Mouse (Mus musculus): ENCODE data around the gene Magi2. TPM values are rescaled to one million over a fixed set of nuclear protein-coding genes. Genes with fewer than 3 reads are reported as not detected.

Gene Magi2
- polyA plus RNA-seq, 1 experiment = 0.18 TPM

DNA sequence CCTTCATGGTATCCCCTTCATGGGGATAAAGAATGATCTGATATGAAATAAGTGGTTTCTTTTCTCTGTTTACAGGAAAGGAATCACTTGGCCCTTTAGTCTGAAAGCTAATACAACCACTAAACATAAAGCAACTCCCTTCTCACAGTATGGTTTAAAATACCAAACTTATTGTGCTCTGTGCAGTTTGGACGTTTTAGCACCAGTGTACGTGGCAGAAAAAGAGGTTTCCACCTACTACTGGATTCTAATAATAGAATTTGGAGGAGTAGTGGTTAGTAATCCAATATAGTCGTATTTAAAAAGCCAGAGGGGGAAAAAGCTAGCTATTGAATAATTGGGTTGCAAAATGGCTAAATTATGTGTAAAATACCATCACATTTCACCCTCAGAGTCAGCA lies 1005.1 kb downstream of the Magi2 start:
- Histone ChIP-seq H3K27me3 (ENCODE audit: control insufficient read depth, insufficient read depth, insufficient read length) (no peaks in the 10 kb centered on the region), H3K79me2 (ENCODE audit: control insufficient read depth, insufficient read depth) (no peaks in the 10 kb centered on the region), H3K4me3 (ENCODE audit: insufficient read depth, poor library complexity, severe bottlenecking) (no peak overlapping the region), H3K36me3 (ENCODE audit: control insufficient read depth, insufficient read depth) (no peaks in the 10 kb centered on the region), H3K79me3 (ENCODE audit: low read depth) (no peaks in the 10 kb centered on the region), H3ac (ENCODE audit: control insufficient read depth, insufficient read length, low read depth) (no peak overlapping the region)
- TF ChIP-seq CEBPB (IDR thresholded peaks at IDR 0.05; ENCODE audit: low read depth) (no peak), MYOD1 (IDR thresholded peaks at IDR 0.05; ENCODE audit: control insufficient read depth, insufficient read length, low read depth) (no peak), MAX (IDR thresholded peaks at IDR 0.05) (no peak), CTCF (IDR thresholded peaks at IDR 0.05; ENCODE audit: control insufficient read depth, insufficient read depth, insufficient read length) (no peak), MYOG (IDR thresholded peaks at IDR 0.05; ENCODE audit: control insufficient read depth, extremely low read depth, insufficient read length) (no peak), USF1 (IDR thresholded peaks at IDR 0.05; ENCODE audit: low read depth) (no peak), FOSL1 (IDR thresholded peaks at IDR 0.05; ENCODE audit: insufficient read depth, low read length, poor library complexity, severe bottlenecking) (no peak)

DNA sequence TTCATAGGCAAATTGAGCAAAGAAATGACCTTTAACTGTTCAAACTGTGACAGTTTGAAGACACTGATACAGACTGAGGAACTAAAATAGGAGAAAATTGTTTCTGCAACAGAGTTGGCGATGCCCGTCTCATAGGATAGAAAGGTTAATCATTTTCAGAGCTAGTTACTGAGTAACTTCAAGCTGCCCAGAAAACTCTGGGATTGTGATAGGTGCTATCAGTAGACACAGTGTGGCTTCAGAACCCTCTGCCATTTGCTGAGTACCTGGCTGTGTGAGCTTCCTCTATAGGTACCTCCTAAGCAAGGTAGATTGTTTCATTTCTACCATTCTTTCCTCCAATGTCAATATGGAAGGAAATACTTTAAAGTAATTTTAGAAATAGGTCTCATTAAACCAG lies 1014.7 kb downstream of the Magi2 start:
- Histone ChIP-seq H3K4me3 (ENCODE audit: insufficient read depth, poor library complexity, severe bottlenecking) (no peak overlapping the region), H3K79me2 (ENCODE audit: control insufficient read depth, insufficient read depth) (no peaks in the 10 kb centered on the region), H3K36me3 (ENCODE audit: control insufficient read depth, insufficient read depth) (no peaks in the 10 kb centered on the region), H3ac (ENCODE audit: control insufficient read depth, insufficient read length, low read depth) (no peak overlapping the region), H3K79me3 (ENCODE audit: low read depth) (no peaks in the 10 kb centered on the region), H3K27me3 (ENCODE audit: control insufficient read depth, insufficient read depth, insufficient read length) (no peaks in the 10 kb centered on the region)
- no peak for TF ChIP-seq FOSL1 (IDR thresholded peaks at IDR 0.05; ENCODE audit: insufficient read depth, low read length, poor library complexity, severe bottlenecking)

DNA sequence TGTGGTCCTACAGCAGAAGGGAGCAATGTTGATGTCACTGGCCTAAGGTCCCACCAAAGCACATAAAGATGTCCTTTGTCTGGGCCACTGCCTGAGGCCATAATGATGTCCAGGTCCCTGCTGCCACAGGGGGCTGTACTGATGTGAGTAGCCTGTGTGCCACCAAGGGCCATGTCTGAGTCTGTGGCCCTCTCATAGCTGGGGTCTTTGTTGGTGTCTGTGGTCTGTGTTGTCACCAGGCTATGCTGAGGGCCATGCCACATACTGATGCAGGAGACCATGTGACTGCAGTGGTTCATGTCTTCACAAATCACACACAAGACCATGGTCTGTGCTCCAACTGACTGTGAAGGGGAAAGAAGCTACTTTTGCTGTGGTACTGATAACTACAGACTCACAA lies 1015.7 kb downstream of the Magi2 start:
- Histone ChIP-seq H3K36me3 (ENCODE audit: control insufficient read depth, insufficient read depth) (no peaks in the 10 kb centered on the region), H3K79me3 (ENCODE audit: low read depth) (no peaks in the 10 kb centered on the region), H3K27me3 (ENCODE audit: control insufficient read depth, insufficient read depth, insufficient read length) (no peaks in the 10 kb centered on the region), H3K79me2 (ENCODE audit: control insufficient read depth, insufficient read depth) (no peaks in the 10 kb centered on the region), H3ac (ENCODE audit: control insufficient read depth, insufficient read length, low read depth) (no peak overlapping the region), H3K4me3 (ENCODE audit: insufficient read depth, poor library complexity, severe bottlenecking) (no peak overlapping the region)
- TF ChIP-seq MYOG (IDR thresholded peaks at IDR 0.05; ENCODE audit: control insufficient read depth, extremely low read depth, insufficient read length) = no peak
- no peak for TF ChIP-seq MYOD1 (IDR thresholded peaks at IDR 0.05; ENCODE audit: control insufficient read depth, insufficient read length, low read depth)
- TF ChIP-seq MAX (IDR thresholded peaks at IDR 0.05) = no peak
- TF ChIP-seq CTCF (IDR thresholded peaks at IDR 0.05; ENCODE audit: control insufficient read depth, insufficient read depth, insufficient read length) = no peak
- TF ChIP-seq CEBPB (IDR thresholded peaks at IDR 0.05; ENCODE audit: low read depth) = no peak
- no peak for TF ChIP-seq FOSL1 (IDR thresholded peaks at IDR 0.05; ENCODE audit: insufficient read depth, low read length, poor library complexity, severe bottlenecking)
- TF ChIP-seq USF1 (IDR thresholded peaks at IDR 0.05; ENCODE audit: low read depth) = no peak

DNA sequence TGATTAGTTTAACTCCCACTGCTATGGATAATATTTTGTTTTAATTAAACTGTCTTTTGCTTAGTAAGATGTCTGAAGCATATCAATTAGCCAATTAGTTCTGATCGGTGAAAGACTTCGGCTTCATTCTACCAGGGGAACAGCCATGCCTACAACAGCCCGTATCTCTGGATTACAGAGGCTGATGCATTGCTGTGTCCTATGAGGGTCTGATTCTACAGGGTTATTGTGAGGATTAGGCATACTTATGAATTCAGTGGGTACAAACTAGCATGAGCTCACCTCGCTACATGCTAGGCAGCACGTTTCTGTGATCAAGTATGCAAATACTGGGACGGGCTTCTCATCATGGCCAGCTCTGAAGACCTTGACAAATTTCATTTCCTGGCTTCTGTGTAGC lies 1022.5 kb downstream of the Magi2 start:
- no peak for TF ChIP-seq MYOD1 (IDR thresholded peaks at IDR 0.05; ENCODE audit: control insufficient read depth, insufficient read length, low read depth)
- no peak for TF ChIP-seq USF1 (IDR thresholded peaks at IDR 0.05; ENCODE audit: low read depth)
- no peak for TF ChIP-seq FOSL1 (IDR thresholded peaks at IDR 0.05; ENCODE audit: insufficient read depth, low read length, poor library complexity, severe bottlenecking)
- no peak for TF ChIP-seq CTCF (IDR thresholded peaks at IDR 0.05; ENCODE audit: control insufficient read depth, insufficient read depth, insufficient read length)
- no peak for TF ChIP-seq MYOG (IDR thresholded peaks at IDR 0.05; ENCODE audit: control insufficient read depth, extremely low read depth, insufficient read length)
- TF ChIP-seq MAX (IDR thresholded peaks at IDR 0.05) = no peak
- TF ChIP-seq CEBPB (IDR thresholded peaks at IDR 0.05; ENCODE audit: low read depth) = no peak
- Histone ChIP-seq H3K36me3 (ENCODE audit: control insufficient read depth, insufficient read depth) (no peaks in the 10 kb centered on the region), H3K79me2 (ENCODE audit: control insufficient read depth, insufficient read depth) (no peaks in the 10 kb centered on the region), H3K79me3 (ENCODE audit: low read depth) (no peaks in the 10 kb centered on the region), H3K27me3 (ENCODE audit: control insufficient read depth, insufficient read depth, insufficient read length) (no peaks in the 10 kb centered on the region), H3K4me3 (ENCODE audit: insufficient read depth, poor library complexity, severe bottlenecking) (no peak overlapping the region), H3ac (ENCODE audit: control insufficient read depth, insufficient read length, low read depth) (no peak overlapping the region)

DNA sequence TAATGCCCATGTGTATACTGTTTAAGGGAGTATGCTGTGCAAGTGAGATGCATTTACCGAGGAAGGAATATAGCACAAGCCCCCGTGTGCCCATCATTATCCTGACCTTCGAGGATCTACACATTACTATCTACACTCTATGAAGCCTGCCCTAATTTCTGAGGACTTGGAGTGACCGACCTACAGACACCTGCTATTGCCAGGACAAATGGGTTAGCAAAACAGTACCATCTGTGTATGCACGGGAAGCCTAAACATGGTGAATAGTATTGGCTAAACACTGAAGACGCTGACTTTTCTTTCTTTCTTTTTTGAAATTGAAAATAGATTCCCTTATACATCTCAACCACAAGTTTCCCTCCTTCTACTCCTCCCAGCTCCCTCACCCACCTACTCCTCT lies 1024.7 kb downstream of the Magi2 start:
- Histone ChIP-seq H3K79me3 (ENCODE audit: low read depth) (no peaks in the 10 kb centered on the region), H3K36me3 (ENCODE audit: control insufficient read depth, insufficient read depth) (no peaks in the 10 kb centered on the region), H3K79me2 (ENCODE audit: control insufficient read depth, insufficient read depth) (no peaks in the 10 kb centered on the region), H3K4me3 (ENCODE audit: insufficient read depth, poor library complexity, severe bottlenecking) (no peak overlapping the region), H3K27me3 (ENCODE audit: control insufficient read depth, insufficient read depth, insufficient read length) (no peaks in the 10 kb centered on the region), H3ac (ENCODE audit: control insufficient read depth, insufficient read length, low read depth) (no peak overlapping the region)
- no peak for TF ChIP-seq MYOD1 (IDR thresholded peaks at IDR 0.05; ENCODE audit: control insufficient read depth, insufficient read length, low read depth)
- TF ChIP-seq CEBPB (IDR thresholded peaks at IDR 0.05; ENCODE audit: low read depth) = no peak
- TF ChIP-seq USF1 (IDR thresholded peaks at IDR 0.05; ENCODE audit: low read depth) = no peak
- no peak for TF ChIP-seq MYOG (IDR thresholded peaks at IDR 0.05; ENCODE audit: control insufficient read depth, extremely low read depth, insufficient read length)
- no peak for TF ChIP-seq CTCF (IDR thresholded peaks at IDR 0.05; ENCODE audit: control insufficient read depth, insufficient read depth, insufficient read length)
- no peak for TF ChIP-seq FOSL1 (IDR thresholded peaks at IDR 0.05; ENCODE audit: insufficient read depth, low read length, poor library complexity, severe bottlenecking)
- no peak for TF ChIP-seq MAX (IDR thresholded peaks at IDR 0.05)

DNA sequence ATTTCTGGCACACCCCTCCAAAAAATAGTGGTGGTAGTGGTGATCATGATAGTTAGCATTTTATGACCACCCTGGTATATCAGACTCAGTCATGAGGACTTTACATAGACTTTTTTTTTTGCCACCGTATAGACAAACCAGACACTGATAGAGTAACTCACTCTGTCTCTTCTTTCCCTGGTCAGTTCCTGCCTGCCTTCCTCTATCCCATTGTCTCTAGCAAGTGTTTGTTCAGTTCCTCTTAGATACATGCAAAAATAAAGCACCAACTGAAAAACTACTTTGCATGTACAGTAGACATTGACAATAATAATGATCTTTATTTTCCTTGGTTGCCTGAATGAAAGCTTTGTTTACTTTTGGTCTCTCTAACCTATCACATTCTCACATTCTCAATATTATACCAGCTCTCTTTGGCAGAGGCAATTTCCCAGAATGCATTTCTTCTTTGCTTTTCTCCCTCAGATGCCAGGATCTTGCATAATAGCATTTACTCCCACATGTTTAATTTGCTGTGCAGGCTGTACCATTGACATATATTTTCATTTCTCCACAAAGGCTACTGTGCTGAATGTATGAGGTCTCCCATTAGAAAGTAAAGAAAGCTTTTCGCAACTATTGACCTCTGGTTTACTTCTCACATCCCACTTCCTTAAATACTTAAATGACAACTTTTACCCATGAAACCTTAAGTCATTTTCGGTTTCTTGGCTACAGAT lies 1029.5 kb downstream of the Magi2 start:
- TF ChIP-seq FOSL1 (IDR thresholded peaks at IDR 0.05; ENCODE audit: insufficient read depth, low read length, poor library complexity, severe bottlenecking) (no peak), USF1 (IDR thresholded peaks at IDR 0.05; ENCODE audit: low read depth) (no peak), CEBPB (IDR thresholded peaks at IDR 0.05; ENCODE audit: low read depth) (no peak), MYOG (IDR thresholded peaks at IDR 0.05; ENCODE audit: control insufficient read depth, extremely low read depth, insufficient read length) (no peak), MYOD1 (IDR thresholded peaks at IDR 0.05; ENCODE audit: control insufficient read depth, insufficient read length, low read depth) (no peak), CTCF (IDR thresholded peaks at IDR 0.05; ENCODE audit: control insufficient read depth, insufficient read depth, insufficient read length) (no peak), MAX (IDR thresholded peaks at IDR 0.05) (no peak)

More for the DNA sequence above, 1029.5 kb downstream of the Magi2 start:
- Histone ChIP-seq H3ac (ENCODE audit: control insufficient read depth, insufficient read length, low read depth) (no peak overlapping the region), H3K27me3 (ENCODE audit: control insufficient read depth, insufficient read depth, insufficient read length) (no peaks in the 10 kb centered on the region), H3K4me3 (ENCODE audit: insufficient read depth, poor library complexity, severe bottlenecking) (no peak overlapping the region), H3K79me3 (ENCODE audit: low read depth) (no peaks in the 10 kb centered on the region), H3K79me2 (ENCODE audit: control insufficient read depth, insufficient read depth) (no peaks in the 10 kb centered on the region), H3K36me3 (ENCODE audit: control insufficient read depth, insufficient read depth) (no peaks in the 10 kb centered on the region)

Data from C2C12 (cell line).